Mouse (Mus musculus) liver, embryonic 18 days (tissue): Measurements from ENCODE around the gene Gm21913. TPM values are rescaled to one million over a fixed set of nuclear protein-coding genes. Genes with fewer than 3 reads are reported as not detected.

Experiments used
- polyA plus RNA-seq: library from polyadenylated mRNA; depleted of rRNA; stranded (reverse); fragments of >200 nt; gene quantifications from 2 replicates; pipeline ENCODE4 v1.2.3, GENCODE M21; 2012; rRNA removed

The Gm21913 gene
- polyA plus RNA-seq: not detected in 2 replicates

DNA sequence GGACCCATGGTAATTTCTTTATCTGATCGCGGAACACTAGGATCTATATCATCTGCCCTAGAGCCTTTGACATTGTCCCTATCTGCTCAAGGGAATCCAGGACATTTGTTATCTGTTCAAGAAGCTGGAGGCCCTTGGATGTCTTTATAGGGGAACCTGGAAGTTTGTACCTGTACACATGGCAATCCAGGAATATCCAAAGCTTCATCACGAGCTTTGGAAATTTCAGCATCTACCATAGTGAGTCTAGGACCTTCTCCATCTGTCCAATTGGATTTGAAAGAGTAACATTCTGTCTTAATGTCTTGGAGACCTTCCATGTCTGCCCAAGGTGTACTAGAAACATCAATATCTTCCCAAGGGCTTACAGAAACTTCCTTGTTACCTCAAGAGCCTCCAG lies at the start of gene Gm21913:
TSS of gene Gm21913 (plus strand) at position 301 of the 400 bp plus-strand sequence.

Other genes with a start within 250 kb of the Gm21913 start
- gene Gm29110, start 153.4 kb upstream of the Gm21913 start, polyA plus RNA-seq: not detected in 2 replicates